Mouse (Mus musculus) cerebellum, adult 2 months (tissue): ENCODE data around the gene Haao.

ENCODE experiments used
- CTCF ChIP-seq: fragments of 200-500 bp; IDR thresholded peaks from 2 replicates; pipeline ENCODE4 v1.5.1; 2011; ENCODE audit warnings: low read depth, mild to moderate bottlenecking, control low read depth, low read length, moderate library complexity, borderline replicate concordance; ENCODE audit not compliant: insufficient read depth
- POLR2A ChIP-seq: fragments of 200-500 bp; IDR thresholded peaks from 2 replicates; pipeline ENCODE4 v1.6.1; 2011; ENCODE audit warnings: low read length, control low read depth, borderline replicate concordance; ENCODE audit not compliant: insufficient read depth

DNA sequence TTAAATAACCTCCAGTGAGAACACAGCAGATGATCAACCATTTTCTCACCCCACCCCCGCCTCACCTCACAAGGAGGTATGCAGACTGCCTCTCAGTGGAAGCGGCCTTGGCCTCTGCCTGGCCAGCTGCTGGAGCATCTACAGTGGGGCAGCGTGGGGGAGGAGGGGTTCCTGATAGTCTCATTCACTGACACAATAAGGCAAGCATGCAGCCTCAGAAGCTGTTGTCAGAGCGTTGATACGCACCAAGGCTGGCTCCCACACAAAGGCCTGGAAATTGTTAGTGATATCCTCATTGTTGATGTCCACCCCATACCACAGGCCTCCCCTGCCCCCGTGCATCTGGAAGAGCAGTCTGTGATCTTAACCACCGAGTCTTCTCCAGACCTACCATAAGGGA, 4.0 kb downstream of the Haao start:
- TF ChIP-seq CTCF (no peak), POLR2A (no peak)
